Mouse (Mus musculus): ENCODE data around the gene AL732309.1. TPM values are rescaled to one million over a fixed set of nuclear protein-coding genes. Genes with fewer than 3 reads are reported as not detected.

AL732309.1 gene
- total and polyA plus RNA-seq, 2 experiments, result 2.2 to 7.3 TPM

- Histone ChIP-seq H3K27me3 (ENCODE audit: control insufficient read depth, insufficient read depth, low read length) (no peaks in the 10 kb centered on the region), H3K9ac (ENCODE audit: low read depth, low read length) (no peak overlapping the region), H3K79me2 (ENCODE audit: control insufficient read depth, insufficient read depth, low read length) (no peaks in the 10 kb centered on the region), H3K27ac (replicated peaks; ENCODE audit: insufficient read depth, low read depth, low read length) (no peak overlapping the region), H3K4me3 (ENCODE audit: insufficient read depth, low read depth, low read length) (no peak overlapping the region), H3K4me1 (ENCODE audit: control insufficient read depth, insufficient read depth, low read length) (no peaks in the 10 kb centered on the region), H3K36me3 (ENCODE audit: control insufficient read depth, insufficient read depth, low read length) (no peaks in the 10 kb centered on the region)
- 74% methylated on average over 6 of the region's 6 CpGs for WGBS
- DNase-seq (ENCODE audit: extremely low read depth, low read depth, low spot score), result no peak
- TF ChIP-seq CTCF (IDR thresholded peaks at IDR 0.05; ENCODE audit: low read depth, low read length) (no peak), POLR2A (IDR thresholded peaks at IDR 0.05; ENCODE audit: extremely low read depth, insufficient read depth, low read length) (no peak)
Measured at GRCm38 (mm10) chr2:25228995-25229530, 17.6 kb downstream of the AL732309.1 start.

- Histone ChIP-seq H3K79me2 (ENCODE audit: control insufficient read depth, insufficient read depth, low read length) (no peaks in the 10 kb centered on the region; the same call in 1 of the 2 replicates), H3K27me3 (ENCODE audit: control insufficient read depth, insufficient read depth, low read length) (no peaks in the 10 kb centered on the region), H3K36me3 (ENCODE audit: control insufficient read depth, insufficient read depth, low read length) (no peaks in the 10 kb centered on the region), H3K4me1 (ENCODE audit: control insufficient read depth, insufficient read depth, low read length) (no peaks in the 10 kb centered on the region), H3K9ac (ENCODE audit: low read depth, low read length) (no peak overlapping the region), H3K4me3 (ENCODE audit: insufficient read depth, low read depth, low read length) (no peak overlapping the region; the same call in 1 of the 2 replicates), H3K27ac (replicated peaks; ENCODE audit: insufficient read depth, low read depth, low read length) (no peak overlapping the region)
- 0% methylated on average over 7 of the region's 7 CpGs for WGBS
- peak; percentile 77 for DNase-seq (ENCODE audit: extremely low read depth, low read depth, low spot score)
- no peak for TF ChIP-seq POLR2A (IDR thresholded peaks at IDR 0.05; ENCODE audit: extremely low read depth, insufficient read depth, low read length)
- TF ChIP-seq CTCF (IDR thresholded peaks at IDR 0.05; ENCODE audit: low read depth, low read length), result peak; percentile 99
Measured at GRCm38 (mm10) chr2:25228431-25228889, 18.2 kb downstream of the AL732309.1 start.

- H3K27me3 ChIP-seq (ENCODE audit: control insufficient read depth, insufficient read depth, low read length), result no peaks in the 10 kb centered on the region
- H3K36me3 ChIP-seq (ENCODE audit: control insufficient read depth, insufficient read depth, low read length), result no peaks in the 10 kb centered on the region; the same call in 1 of the 2 replicates
- H3K4me1 ChIP-seq (ENCODE audit: control insufficient read depth, insufficient read depth, low read length), result no peaks in the 10 kb centered on the region
- H3K4me3 ChIP-seq (ENCODE audit: insufficient read depth, low read depth, low read length), result no peak overlapping the region
- H3K79me2 ChIP-seq (ENCODE audit: control insufficient read depth, insufficient read depth, low read length), result no peaks in the 10 kb centered on the region; the same call in 1 of the 2 replicates
- no peak overlapping the region for H3K9ac ChIP-seq (ENCODE audit: low read depth, low read length)
- no peak overlapping the region for H3K27ac ChIP-seq (replicated peaks; ENCODE audit: insufficient read depth, low read depth, low read length)
- TF ChIP-seq CTCF (IDR thresholded peaks at IDR 0.05; ENCODE audit: low read depth, low read length), result no peak
- no peak for TF ChIP-seq POLR2A (IDR thresholded peaks at IDR 0.05; ENCODE audit: extremely low read depth, insufficient read depth, low read length)
- WGBS, result 95% methylated on average over 4 of the region's 4 CpGs
- no peak for DNase-seq (ENCODE audit: extremely low read depth, low read depth, low spot score)
Measured at GRCm38 (mm10) chr2:25227406-25227805, 19.3 kb downstream of the AL732309.1 start.

DNA sequence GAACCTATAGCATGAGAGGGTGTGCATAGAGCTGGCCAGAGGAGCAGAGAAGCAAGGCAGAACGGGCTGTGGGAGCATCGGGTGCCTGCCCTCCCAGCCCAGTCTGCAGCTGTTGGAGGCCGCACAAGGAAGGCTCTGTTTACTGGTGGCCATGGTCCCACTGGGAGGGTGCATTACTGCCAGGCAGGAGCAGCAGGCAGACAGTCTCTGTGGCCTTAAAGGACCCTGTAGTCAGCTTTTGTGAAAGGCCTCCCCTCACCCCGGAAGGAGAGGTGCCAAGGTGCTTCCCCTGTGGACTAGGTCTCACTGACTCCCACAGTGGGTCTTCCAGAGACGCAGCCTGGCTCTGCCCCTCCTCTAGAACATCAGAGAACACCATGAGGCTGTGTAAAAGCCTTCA, 19.8 kb downstream of the AL732309.1 start:
- DNase-seq (ENCODE audit: extremely low read depth, low read depth, low spot score), result no peak
- no peaks in the 10 kb centered on the region; the same call in 1 of the 2 replicates for H3K79me2 ChIP-seq (ENCODE audit: control insufficient read depth, insufficient read depth, low read length)
- no peak overlapping the region for H3K9ac ChIP-seq (ENCODE audit: low read depth, low read length)
- TF ChIP-seq CTCF (IDR thresholded peaks at IDR 0.05; ENCODE audit: low read depth, low read length) (no peak), POLR2A (IDR thresholded peaks at IDR 0.05; ENCODE audit: extremely low read depth, insufficient read depth, low read length) (no peak)
- H3K4me3 ChIP-seq (ENCODE audit: insufficient read depth, low read depth, low read length), result no peak overlapping the region
- H3K27me3 ChIP-seq (ENCODE audit: control insufficient read depth, insufficient read depth, low read length), result no peaks in the 10 kb centered on the region
- H3K36me3 ChIP-seq (ENCODE audit: control insufficient read depth, insufficient read depth, low read length), result no peaks in the 10 kb centered on the region; the same call in 1 of the 2 replicates
- 90% methylated on average over 5 of the region's 5 CpGs for WGBS
- H3K27ac ChIP-seq (replicated peaks; ENCODE audit: insufficient read depth, low read depth, low read length), result no peak overlapping the region
- H3K4me1 ChIP-seq (ENCODE audit: control insufficient read depth, insufficient read depth, low read length), result no peaks in the 10 kb centered on the region

GRCm38 (mm10) chr2:25225811-25226379, 20.8 kb downstream of the AL732309.1 start:
- H3K4me3 ChIP-seq (ENCODE audit: insufficient read depth, low read depth, low read length), result no peak overlapping the region
- 83% methylated on average over 8 of the region's 8 CpGs for WGBS
- no peak for DNase-seq (ENCODE audit: extremely low read depth, low read depth, low spot score)
- peak overlapping the region; percentile 59 for H3K27ac ChIP-seq (replicated peaks; ENCODE audit: insufficient read depth, low read depth, low read length)
- TF ChIP-seq POLR2A (IDR thresholded peaks at IDR 0.05; ENCODE audit: extremely low read depth, insufficient read depth, low read length), result no peak
- TF ChIP-seq CTCF (IDR thresholded peaks at IDR 0.05; ENCODE audit: low read depth, low read length), result no peak
- no peaks in the 10 kb centered on the region; the same call in 1 of the 2 replicates for H3K79me2 ChIP-seq (ENCODE audit: control insufficient read depth, insufficient read depth, low read length)
- H3K9ac ChIP-seq (ENCODE audit: low read depth, low read length), result no peak overlapping the region
- no peaks in the 10 kb centered on the region; the same call in 1 of the 2 replicates for H3K36me3 ChIP-seq (ENCODE audit: control insufficient read depth, insufficient read depth, low read length)
- H3K4me1 ChIP-seq (ENCODE audit: control insufficient read depth, insufficient read depth, low read length), result no peaks in the 10 kb centered on the region
- no peaks in the 10 kb centered on the region for H3K27me3 ChIP-seq (ENCODE audit: control insufficient read depth, insufficient read depth, low read length)
